In the genomic region with DNA sequence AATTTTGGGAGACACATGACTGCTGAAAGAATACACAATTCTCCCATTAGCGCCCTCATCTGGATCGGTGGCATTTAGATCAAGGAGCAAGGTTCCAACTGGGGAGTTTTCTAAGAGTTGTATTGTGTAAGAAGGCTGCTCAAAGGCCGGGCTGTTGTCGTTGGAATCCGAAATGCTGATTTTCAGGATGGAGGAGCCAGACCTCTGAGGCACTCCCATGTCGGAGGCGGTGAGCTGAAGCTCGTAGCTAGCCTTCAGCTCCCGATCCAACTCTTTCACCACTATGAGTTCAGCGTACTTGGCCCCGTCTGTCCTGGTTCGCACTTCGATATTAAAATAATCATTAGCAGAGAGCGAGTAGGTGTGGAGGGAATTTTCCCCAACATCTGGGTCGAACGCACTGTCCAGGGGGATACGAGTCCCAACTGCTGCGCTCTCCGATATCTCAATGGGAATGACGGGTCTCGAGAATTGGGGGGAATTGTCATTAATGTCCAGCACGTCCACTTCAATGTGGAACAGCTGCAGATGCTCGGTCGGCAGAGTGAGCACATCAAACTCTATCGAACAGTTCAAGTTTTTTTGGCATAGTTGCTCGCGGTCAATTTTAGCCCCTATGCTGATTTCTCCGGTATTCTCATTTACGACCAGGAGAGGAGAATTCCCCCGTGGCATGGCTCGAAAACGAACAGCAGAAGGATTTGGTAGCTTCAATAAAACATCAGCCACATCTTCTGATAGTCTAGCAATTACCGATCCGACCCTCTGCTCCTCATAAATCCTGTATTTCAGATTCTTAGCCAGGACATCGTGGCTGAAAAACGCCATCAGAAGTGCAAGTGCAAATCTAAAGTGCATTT, we compare ENCODE assay signal across 8 mouse cellular contexts. TPM values are rescaled to one million over a fixed set of nuclear protein-coding genes. Genes with fewer than 3 reads are reported as not detected.
DNase-seq lines count a peak whose midpoint lies in the region; ATAC-seq and TF ChIP-seq lines count a peak whose summit lies in the region.

No protein-coding gene starts in this region.

- peaks cover 50% of the 10 kb centered on the region for H3K4me1 ChIP-seq in forebrain, embryonic 15.5 days
- peaks cover 48% of the 10 kb centered on the region for H3K4me1 ChIP-seq in hindbrain, embryonic 10.5 days (replicated peaks)
- H3K4me1 ChIP-seq in limb, embryonic 14.5 days (ENCODE audit: control insufficient read depth, insufficient read depth, low read length): peaks cover 26% of the 10 kb centered on the region

- no peaks in the 10 kb centered on the region for H3K36me3 ChIP-seq in forebrain, embryonic 15.5 days
- H3K36me3 ChIP-seq in hindbrain, embryonic 10.5 days: peaks cover 42% of the 10 kb centered on the region
- peaks cover 37% of the 10 kb centered on the region for H3K36me3 ChIP-seq in limb, embryonic 14.5 days (ENCODE audit: control insufficient read depth, insufficient read depth, low read length)
- no peaks in the 10 kb centered on the region for H3K36me3 ChIP-seq in myocyte (ENCODE audit: control insufficient read depth, insufficient read depth)

- H3K4me2 ChIP-seq in forebrain, embryonic 15.5 days (replicated peaks): peak overlapping the region; percentile 81
- peak overlapping the region; percentile 88 for H3K4me2 ChIP-seq in limb, embryonic 14.5 days (replicated peaks; ENCODE audit: low read depth, low read length, severe bottlenecking)
- H3K4me2 ChIP-seq in myocyte (ENCODE audit: low read depth): peak overlapping the region; percentile 86

- ATAC-seq in forebrain, embryonic 15.5 days (replicated peaks): peak; percentile 13; the same call in 1 of the 2 replicates
- no peak; the same call in 1 of the 2 replicates for ATAC-seq in limb, embryonic 14.5 days (ENCODE audit: low FRiP score, low read depth)

- DNase-seq in 3T3-L1 (ENCODE audit: low read depth, low spot score): peak; percentile 90
- peak; percentile 77 for DNase-seq in adipocyte (ENCODE audit: low spot score)
- peak; percentile 52 for DNase-seq in hindbrain, embryonic 10.5 days (ENCODE audit: low spot score)
- peak; percentile 76 for DNase-seq in limb, embryonic 14.5 days (ENCODE audit: low spot score)
- DNase-seq in yolk sac, embryonic 10.5 days (ENCODE audit: low spot score): peak; percentile 12
- no peak for DNase-seq in spleen, postnatal 4 days (ENCODE audit: low spot score in 2 of 2)

- under 1% methylated on average over 36 of the region's 36 CpGs for WGBS in forebrain, embryonic 15.5 days
- WGBS in hindbrain, embryonic 10.5 days: under 1% methylated on average over 36 of the region's 36 CpGs
- WGBS in limb, embryonic 14.5 days: under 1% methylated on average over 36 of the region's 36 CpGs

- H3ac ChIP-seq in myocyte (ENCODE audit: control insufficient read depth, insufficient read length): peak overlapping the region; percentile 7

- peak overlapping the region; percentile 89 for H3K27ac ChIP-seq in forebrain, embryonic 15.5 days (replicated peaks)
- peak overlapping the region; percentile 97 for H3K27ac ChIP-seq in hindbrain, embryonic 10.5 days
- H3K27ac ChIP-seq in limb, embryonic 14.5 days (replicated peaks; ENCODE audit: low read depth, low read length): peak overlapping the region; percentile 99

- peak overlapping the region; percentile 54 for H3K9ac ChIP-seq in forebrain, embryonic 15.5 days (replicated peaks)
- H3K9ac ChIP-seq in limb, embryonic 14.5 days (ENCODE audit: low read depth, low read length, severe bottlenecking): peak overlapping the region; percentile 91

- no peaks in the 10 kb centered on the region for H3K79me2 ChIP-seq in myocyte (ENCODE audit: control insufficient read depth, insufficient read depth)

- TF ChIP-seq POLR2A in limb, embryonic 14.5 days (IDR thresholded peaks at IDR 0.05; ENCODE audit: borderline replicate concordance, extremely low read depth, insufficient read depth, insufficient read length): no peak
- no peak for TF ChIP-seq POLR2A in myocyte (IDR thresholded peaks at IDR 0.05; ENCODE audit: insufficient read length, low read depth)

- H3K9me3 ChIP-seq in forebrain, embryonic 15.5 days: no peaks in the 10 kb centered on the region
- no peaks in the 10 kb centered on the region for H3K9me3 ChIP-seq in hindbrain, embryonic 10.5 days
- no peaks in the 10 kb centered on the region for H3K9me3 ChIP-seq in limb, embryonic 14.5 days (ENCODE audit: control insufficient read depth, low read length)

- peak overlapping the region; percentile 67 for H3K4me3 ChIP-seq in forebrain, embryonic 15.5 days
- peak overlapping the region; percentile 78 for H3K4me3 ChIP-seq in hindbrain, embryonic 10.5 days
- peak overlapping the region; percentile 69 for H3K4me3 ChIP-seq in limb, embryonic 14.5 days (replicated peaks; ENCODE audit: low read length)
- H3K4me3 ChIP-seq in myocyte: peak overlapping the region; percentile 77

- H3K27me3 ChIP-seq in forebrain, embryonic 15.5 days: no peaks in the 10 kb centered on the region
- H3K27me3 ChIP-seq in hindbrain, embryonic 10.5 days (ENCODE audit: insufficient read depth, poor library complexity, severe bottlenecking): no peaks in the 10 kb centered on the region
- H3K27me3 ChIP-seq in limb, embryonic 14.5 days (ENCODE audit: control insufficient read depth, insufficient read depth, low read length): no peaks in the 10 kb centered on the region
- H3K27me3 ChIP-seq in myocyte (ENCODE audit: control insufficient read depth, insufficient read depth, insufficient read length): no peaks in the 10 kb centered on the region

TF ChIP-seq in myocyte, 11 proteins besides CTCF, POLR2A, EP300 and RAD21:
- peak; percentile 2 for TF ChIP-seq USF1 (IDR thresholded peaks at IDR 0.05; ENCODE audit: low read depth)
- no peak for TF ChIP-seq TCF12 (IDR thresholded peaks at IDR 0.05; ENCODE audit: insufficient read depth, poor library complexity, severe bottlenecking)

RNA-seq across cellular contexts. Expression of gene Pcdh18, which starts 0.9 kb away (rescaled TPM):
- polyA plus RNA-seq in forebrain, embryonic 15.5 days (2015; fragmentation: Nextera tagmentation; extraction: Ambion mirVana): 22.7 and 22.8 TPM in 2 replicates
- 47.5 and 52.0 TPM in 2 replicates for polyA plus RNA-seq in hindbrain, embryonic 10.5 days (2016; fragmentation: Nextera tagmentation; extraction: Ambion mirVana)
- 72.6 and 84.7 TPM in 2 replicates for polyA plus RNA-seq in limb, embryonic 14.5 days (2012; rRNA removed)
- polyA plus RNA-seq in limb, embryonic 14.5 days (2014; fragmentation: Nextera tagmentation; extraction: Ambion mirVana): 118 and 149 TPM in 2 replicates
- 2.7 TPM for polyA plus RNA-seq in myocyte (2012; fragmentation: generic; extraction: Trizol)

Comparison
In these comparisons a context has a peak if more than half of its experiments do, and no peak if none do; other contexts are left out.
1. DNase-seq: peak in 3T3-L1 (single experiment), adipocyte (single experiment), hindbrain, embryonic 10.5 days (single experiment), limb, embryonic 14.5 days (single experiment) and yolk sac, embryonic 10.5 days (single experiment); none in spleen, postnatal 4 days (0 of 2).
2. Peak in every context shown above with its lines, with median percentiles within 50 percentile points of each other: H3K27ac ChIP-seq, H3K4me2 ChIP-seq and H3K4me3 ChIP-seq.